In genomic region chrX:71575550-71575949, GRCm38 (mm10) we compare ENCODE assay signal across 19 mouse cellular contexts. TPM values are rescaled to one million over a fixed set of nuclear protein-coding genes. Genes with fewer than 3 reads are reported as not detected.
DNase-seq lines count a peak whose midpoint lies in the region; ATAC-seq and TF ChIP-seq lines count a peak whose summit lies in the region.
"Had no signal": no experiment of that assay in that cellular context is flagged by ENCODE, and none has a peak within 500 bp of the region (broad histone marks: within the 10 kb centered on the region; RNA-seq: fewer than 3 reads in every experiment).

No protein-coding gene starts in this region.

- no peak for ATAC-seq in liver, embryonic 13.5 days (ENCODE audit: low read depth)
- no peak for ATAC-seq in liver, embryonic 11.5 days (replicated peaks; ENCODE audit: low FRiP score)
- peak; percentile 54 for ATAC-seq in lung, postnatal 0 days
- ATAC-seq in intestine, embryonic 16.5 days = peak; percentile 83
- peak; percentile 52; the same call in 1 of the 2 replicates for ATAC-seq in megakaryocyte-erythroid progenitor cell, adult 5-6 weeks (replicated peaks; ENCODE audit: low FRiP score, low TSS enrichment, poor library complexity, severe bottlenecking)
- ATAC-seq in megakaryocyte, adult 5-6 weeks (ENCODE audit: poor library complexity, severe bottlenecking) = no peak
- ATAC-seq: forebrain, embryonic 13.5 days; forebrain, postnatal 0 days had no signal

- H3K4me2 ChIP-seq in liver, embryonic 13.5 days = no peak overlapping the region
- no peak overlapping the region for H3K4me2 ChIP-seq in liver, embryonic 11.5 days
- H3K4me2 ChIP-seq in lung, postnatal 0 days (replicated peaks; ENCODE audit: low read depth, low read length) = no peak overlapping the region
- H3K4me2 ChIP-seq in intestine, embryonic 16.5 days (ENCODE audit: low read depth, low read length) = no peak overlapping the region
- H3K4me2 ChIP-seq: forebrain, embryonic 13.5 days; heart, embryonic 12.5 days had no signal

- no peak for TF ChIP-seq EP300 in lung, postnatal 0 days (IDR thresholded peaks at IDR 0.05)

- no peaks in the 10 kb centered on the region for H3K9me3 ChIP-seq in liver, embryonic 13.5 days (replicated peaks)
- no peaks in the 10 kb centered on the region for H3K9me3 ChIP-seq in liver, embryonic 11.5 days (ENCODE audit: control insufficient read depth, low read length)
- no peaks in the 10 kb centered on the region for H3K9me3 ChIP-seq in lung, postnatal 0 days (ENCODE audit: low read length)
- no peaks in the 10 kb centered on the region for H3K9me3 ChIP-seq in intestine, embryonic 16.5 days (ENCODE audit: control insufficient read depth, low read length)
- H3K9me3 ChIP-seq: embryonic facial prominence, embryonic 10.5 days; forebrain, embryonic 13.5 days; heart, embryonic 12.5 days; hindbrain, embryonic 10.5 days had no signal

- H3K27me3 ChIP-seq in liver, embryonic 13.5 days = no peaks in the 10 kb centered on the region
- no peaks in the 10 kb centered on the region; the same call in 1 of the 2 replicates for H3K27me3 ChIP-seq in liver, embryonic 11.5 days (replicated peaks; ENCODE audit: control insufficient read depth, insufficient read depth, low read length)
- no peaks in the 10 kb centered on the region for H3K27me3 ChIP-seq in lung, postnatal 0 days (replicated peaks; ENCODE audit: insufficient read depth, low read length)
- no peaks in the 10 kb centered on the region for H3K27me3 ChIP-seq in intestine, embryonic 16.5 days (replicated peaks; ENCODE audit: control insufficient read depth, insufficient read depth, low read length)
- H3K27me3 ChIP-seq: CH12.LX; forebrain, embryonic 13.5 days; heart, embryonic 12.5 days had no signal

- H3K4me3 ChIP-seq in liver, embryonic 13.5 days (replicated peaks) = no peak overlapping the region
- no peak overlapping the region for H3K4me3 ChIP-seq in liver, embryonic 11.5 days (ENCODE audit: low read depth, low read length)
- no peak overlapping the region for H3K4me3 ChIP-seq in lung, postnatal 0 days (ENCODE audit: low read depth, low read length)
- peak overlapping the region; percentile 18 for H3K4me3 ChIP-seq in intestine, embryonic 16.5 days (ENCODE audit: low read length)
- H3K4me3 ChIP-seq: embryonic facial prominence, embryonic 10.5 days; forebrain, embryonic 13.5 days; heart, embryonic 12.5 days; hindbrain, embryonic 10.5 days had no signal

- no peak overlapping the region for H3K27ac ChIP-seq in liver, embryonic 13.5 days
- no peak overlapping the region for H3K27ac ChIP-seq in liver, embryonic 11.5 days (ENCODE audit: low read depth, low read length)
- no peak overlapping the region for H3K27ac ChIP-seq in lung, postnatal 0 days (ENCODE audit: low read length)
- peak overlapping the region; percentile 48 for H3K27ac ChIP-seq in intestine, embryonic 16.5 days (ENCODE audit: low read length)
- H3K27ac ChIP-seq: embryonic facial prominence, embryonic 10.5 days; forebrain, embryonic 13.5 days; hindbrain, embryonic 10.5 days had no signal

- H3K4me1 ChIP-seq in liver, embryonic 13.5 days (replicated peaks) = peaks cover 23% of the 10 kb centered on the region
- H3K4me1 ChIP-seq in liver, embryonic 11.5 days (replicated peaks; ENCODE audit: control insufficient read depth, insufficient read depth, low read length) = no peaks in the 10 kb centered on the region; the same call in 1 of the 2 replicates
- no peaks in the 10 kb centered on the region for H3K4me1 ChIP-seq in lung, postnatal 0 days (ENCODE audit: insufficient read depth, low read depth, low read length)
- no peaks in the 10 kb centered on the region for H3K4me1 ChIP-seq in intestine, embryonic 16.5 days (ENCODE audit: control insufficient read depth, insufficient read depth, low read length)
- H3K4me1 ChIP-seq: embryonic facial prominence, embryonic 10.5 days; forebrain, embryonic 13.5 days; heart, embryonic 12.5 days; hindbrain, embryonic 10.5 days had no signal

- 0 out of 2 replicates have a peak overlapping the region, but pooled peaks have one; percentile 26 for H3K9ac ChIP-seq in liver, embryonic 13.5 days
- no peak overlapping the region for H3K9ac ChIP-seq in liver, embryonic 11.5 days (ENCODE audit: low read depth, low read length)
- H3K9ac ChIP-seq in lung, postnatal 0 days (replicated peaks; ENCODE audit: low read depth) = no peak overlapping the region
- no peak overlapping the region for H3K9ac ChIP-seq in intestine, embryonic 16.5 days (ENCODE audit: low read depth, low read length)
- H3K9ac ChIP-seq: forebrain, embryonic 13.5 days; forebrain, postnatal 0 days; heart, embryonic 12.5 days had no signal

- no peak for DNase-seq in liver, embryonic 13.5 days
- DNase-seq in liver, embryonic 11.5 days (ENCODE audit: low spot score) = no peak
- DNase-seq in lung, postnatal 0 days (ENCODE audit: low spot score) = peak; percentile 54
- DNase-seq in lung, adult 18-20 months = no peak
- no peak for DNase-seq in layer of hippocampus, adult 18-20 months (ENCODE audit: low spot score in 2 of 2)
- DNase-seq: adrenal gland, adult 8-10 months; adrenal gland, postnatal 36 days; cerebellum, adult 2 months; cerebellum, postnatal 10 days; forebrain, postnatal 0 days; gastrocnemius, postnatal 14 days had no signal

- H3K36me3 ChIP-seq in liver, embryonic 13.5 days = no peaks in the 10 kb centered on the region
- H3K36me3 ChIP-seq in liver, embryonic 11.5 days (ENCODE audit: control insufficient read depth, insufficient read depth, low read length) = no peaks in the 10 kb centered on the region
- no peaks in the 10 kb centered on the region for H3K36me3 ChIP-seq in lung, postnatal 0 days (ENCODE audit: insufficient read depth, low read length)
- no peaks in the 10 kb centered on the region for H3K36me3 ChIP-seq in intestine, embryonic 16.5 days (ENCODE audit: control insufficient read depth, insufficient read depth, low read length)
- H3K36me3 ChIP-seq: embryonic facial prominence, embryonic 10.5 days; heart, embryonic 12.5 days; hindbrain, embryonic 10.5 days had no signal

- TF ChIP-seq CTCF in lung, postnatal 0 days (IDR thresholded peaks at IDR 0.05) = no peak

- WGBS in liver, embryonic 13.5 days (ENCODE audit: insufficient replicate concordance) = 37% methylated on average over 2 of the region's 2 CpGs
- WGBS in liver, embryonic 11.5 days = 48% methylated on average over 2 of the region's 2 CpGs
- 31% methylated on average over 2 of the region's 2 CpGs for WGBS in lung, postnatal 0 days
- 24% methylated on average over 2 of the region's 2 CpGs for WGBS in intestine, embryonic 16.5 days

RNA-seq across cellular contexts. Expression of gene Hmgb3, which starts 19.8 kb away (rescaled TPM):
- polyA plus RNA-seq in liver, embryonic 13.5 days (2015; fragmentation: Nextera tagmentation; extraction: Ambion mirVana) = 292 and 348 TPM in 2 replicates
- 475 and 501 TPM in 2 replicates for polyA plus RNA-seq in liver, embryonic 11.5 days (2014; fragmentation: Nextera tagmentation; extraction: Ambion mirVana)
- polyA plus RNA-seq in lung, postnatal 0 days (2015; fragmentation: Nextera tagmentation; extraction: Ambion mirVana) = 57.1 and 64.4 TPM in 2 replicates
- polyA plus RNA-seq in intestine, embryonic 16.5 days (2015; fragmentation: Nextera tagmentation; extraction: Ambion mirVana) = 165 and 205 TPM in 2 replicates
- total RNA-seq in megakaryocyte-erythroid progenitor cell, adult 5-6 weeks (2014; fragmentation: Nextera tagmentation) = 299 and 321 TPM in 2 replicates
- 584 TPM in 2 replicates for total RNA-seq in megakaryocyte-erythroid progenitor cell, adult 5-6 weeks (2017)
- total RNA-seq in megakaryocyte, adult 5-6 weeks (2015) = 35.0 and 51.1 TPM in 2 replicates
- total RNA-seq in megakaryocyte, adult 5-6 weeks (2017) = 58.9 and 75.0 TPM in 2 replicates
- total RNA-seq in layer of hippocampus, adult 18-20 months (2021) = 10 to 100 TPM in 1 of 2 experiments, 1 to 10 TPM in 1; 9.8 to 13.1 TPM

Comparison
In these comparisons a context has a peak if more than half of its experiments do, and no peak if none do; other contexts are left out.
1. ATAC-seq: peak in lung, postnatal 0 days (single experiment), intestine, embryonic 16.5 days (single experiment) and megakaryocyte-erythroid progenitor cell, adult 5-6 weeks (single experiment); none in liver, embryonic 13.5 days (single experiment), liver, embryonic 11.5 days (single experiment) and megakaryocyte, adult 5-6 weeks (single experiment).